Mouse (Mus musculus) CH12.LX (cell line): ENCODE data around the gene Arpc1b. TPM values are rescaled to one million over a fixed set of nuclear protein-coding genes. Genes with fewer than 3 reads are reported as not detected.

Experiments
- DNase-seq: peaks from one replicate; pipeline ENCODE4 v3.0.0-alpha.2; 2013; ENCODE audit errors: extremely low read depth
- H3K27ac ChIP-seq: 2 replicates; pipeline ENCODE4 v1.5.1; 2012; ENCODE audit warnings: low read depth, mild to moderate bottlenecking, control low read depth, moderate library complexity; ENCODE audit not compliant: insufficient read depth
- H3K27me3 ChIP-seq: replicated peaks from 2 replicates; pipeline ENCODE3; 2012; ENCODE audit warnings: inconsistent platforms
- H3K36me3 ChIP-seq, 2 experiments: replicated peaks in 1 of 2; 2 replicates each; pipeline versions ENCODE3 to v1.6.1; 2012; ENCODE audit warnings: inconsistent platforms in 1 of 2, low read length in 1 of 2, mild to moderate bottlenecking in 1 of 2, mixed read lengths in 1 of 2, moderate library complexity in 1 of 2; ENCODE audit not compliant: control insufficient read depth in 1 of 2, insufficient read depth in 1 of 2
- H3K4me1 ChIP-seq, 2 experiments: 2 replicates each; pipeline ENCODE4 v1.6.1; 2012; ENCODE audit warnings: inconsistent platforms in 1 of 2, moderate library complexity in 1 of 2; ENCODE audit not compliant: insufficient read depth in 2 of 2, control insufficient read depth in 1 of 2
- H3K4me2 ChIP-seq: 2 replicates; pipeline ENCODE4 v1.6.1; 2012; ENCODE audit warnings: low read depth, mild to moderate bottlenecking, control low read depth; ENCODE audit not compliant: poor library complexity, insufficient read depth, severe bottlenecking
- H3K4me3 ChIP-seq, 3 experiments: fragments of 150-350 bp in 1 of 3; sonication (generic) in 1 of 3; replicated peaks in 1 of 3; 2 replicates each; pipeline versions ENCODE3 to v1.5.1; 2011 to 2012; ENCODE audit warnings: low read depth in 2 of 3, low read length in 2 of 3, mild to moderate bottlenecking in 2 of 3, moderate library complexity in 2 of 3, control low read depth in 1 of 3, improper control_type of control experiment in 1 of 3, inconsistent platforms in 1 of 3, mixed read lengths in 1 of 3; ENCODE audit not compliant: poor library complexity in 1 of 3
- H3K79me2 ChIP-seq: replicated peaks from 2 replicates; pipeline ENCODE4 v1.6.1; 2012; ENCODE audit warnings: mild to moderate bottlenecking, moderate library complexity; ENCODE audit not compliant: control insufficient read depth, poor library complexity, insufficient read depth, severe bottlenecking; ENCODE audit errors: extremely low read depth
- H3K9ac ChIP-seq: 2 replicates; pipeline ENCODE4 v1.6.1; 2012; ENCODE audit warnings: low read depth, mild to moderate bottlenecking, control low read depth, moderate library complexity; ENCODE audit not compliant: insufficient read depth
- H3K9me3 ChIP-seq: replicated peaks from 2 replicates; pipeline ENCODE3; 2012; ENCODE audit warnings: low read length, inconsistent platforms, mixed read lengths
- BHLHE40 ChIP-seq: IDR thresholded peaks from 2 replicates; pipeline ENCODE4 v1.6.1; 2011; ENCODE audit warnings: mild to moderate bottlenecking, low read depth, low read length, improper control_type of control experiment
- CHD1 ChIP-seq: IDR thresholded peaks from 2 replicates; pipeline ENCODE4 v1.6.1; 2012; ENCODE audit warnings: low read depth, low read length, improper control_type of control experiment, inconsistent platforms
- CHD2 ChIP-seq: IDR thresholded peaks from 2 replicates; pipeline ENCODE4 v1.6.1; 2011; ENCODE audit warnings: low read length, improper control_type of control experiment
- CTCF ChIP-seq, 2 experiments: IDR thresholded peaks in 1 of 2; conservative IDR thresholded peaks in 1 of 2; 2 replicates each; pipeline ENCODE4 v1.5.1; 2011 to 2012; ENCODE audit warnings: low read depth in 2 of 2, low read length in 2 of 2, improper control_type of control experiment in 1 of 2, inconsistent platforms in 1 of 2, mild to moderate bottlenecking in 1 of 2, moderate library complexity in 1 of 2
- E2F4 ChIP-seq: IDR thresholded peaks from 2 replicates; pipeline ENCODE4 v1.6.1; 2011; ENCODE audit warnings: low read depth, low read length, improper control_type of control experiment; ENCODE audit not compliant: insufficient replicate concordance
- ELF1 ChIP-seq: IDR thresholded peaks from 2 replicates; pipeline ENCODE4 v1.6.1; 2014; ENCODE audit warnings: low read depth, mild to moderate bottlenecking, inconsistent platforms, low read length, improper control_type of control experiment
- EP300 ChIP-seq: IDR thresholded peaks from 2 replicates; pipeline ENCODE4 v1.6.1; 2011; ENCODE audit warnings: low read length, improper control_type of control experiment
- ETS1 ChIP-seq: conservative IDR thresholded peaks from 2 replicates; pipeline ENCODE4 v1.6.1; 2012; ENCODE audit warnings: low read depth, mild to moderate bottlenecking, inconsistent platforms, low read length, improper control_type of control experiment, moderate library complexity
- GABPA ChIP-seq: IDR thresholded peaks from 2 replicates; pipeline ENCODE4 v1.6.1; 2012; ENCODE audit warnings: low read depth, low read length, improper control_type of control experiment, inconsistent platforms; ENCODE audit not compliant: insufficient replicate concordance
- HCFC1 ChIP-seq: IDR thresholded peaks from 2 replicates; pipeline ENCODE4 v1.6.1; 2012; ENCODE audit warnings: low read depth, mild to moderate bottlenecking, inconsistent platforms, low read length, improper control_type of control experiment
- IRF4 ChIP-seq: IDR thresholded peaks from 2 replicates; pipeline ENCODE4 v1.6.1; 2014; ENCODE audit warnings: low read depth, mild to moderate bottlenecking, inconsistent platforms, low read length, improper control_type of control experiment
- JUN ChIP-seq: IDR thresholded peaks from 2 replicates; pipeline ENCODE4 v1.6.1; 2011; ENCODE audit warnings: low read depth, mild to moderate bottlenecking, low read length, improper control_type of control experiment, moderate library complexity; ENCODE audit not compliant: insufficient read depth
- JUND ChIP-seq: conservative IDR thresholded peaks from 2 replicates; pipeline ENCODE4 v1.6.1; 2011; ENCODE audit warnings: low read depth, low read length, improper control_type of control experiment
- KAT2A ChIP-seq: IDR thresholded peaks from 2 replicates; pipeline ENCODE4 v1.6.1; 2012; ENCODE audit warnings: low read length, improper control_type of control experiment, inconsistent platforms; ENCODE audit not compliant: insufficient replicate concordance
- MAFK ChIP-seq: IDR thresholded peaks from 2 replicates; pipeline ENCODE4 v1.6.1; 2011; ENCODE audit warnings: low read length, improper control_type of control experiment; ENCODE audit not compliant: insufficient replicate concordance
- MAZ ChIP-seq: IDR thresholded peaks from 2 replicates; pipeline ENCODE4 v1.6.1; 2012; ENCODE audit warnings: low read depth, mild to moderate bottlenecking, inconsistent platforms, low read length, improper control_type of control experiment, moderate library complexity
- MEF2A ChIP-seq: IDR thresholded peaks from 2 replicates; pipeline ENCODE4 v1.6.1; 2014; ENCODE audit warnings: low read depth, mild to moderate bottlenecking, inconsistent platforms, low read length, improper control_type of control experiment, borderline replicate concordance
- MXI1 ChIP-seq: IDR thresholded peaks from 2 replicates; pipeline ENCODE4 v1.6.1; 2011; ENCODE audit warnings: mild to moderate bottlenecking, low read depth, low read length, improper control_type of control experiment
- NELFE ChIP-seq: IDR thresholded peaks from 2 replicates; pipeline ENCODE4 v1.6.1; 2011; ENCODE audit warnings: low read depth, low read length, improper control_type of control experiment
- NRF1 ChIP-seq: IDR thresholded peaks from 2 replicates; pipeline ENCODE4 v1.6.1; 2014; ENCODE audit warnings: low read depth, mild to moderate bottlenecking, inconsistent platforms, low read length, improper control_type of control experiment, moderate library complexity
- PAX5 ChIP-seq: IDR thresholded peaks from 2 replicates; pipeline ENCODE4 v1.6.1; 2012; ENCODE audit warnings: low read length, inconsistent platforms, mixed read lengths
- POLR2A ChIP-seq: IDR thresholded peaks from 2 replicates; pipeline ENCODE4 v1.6.1; 2011; ENCODE audit warnings: low read depth, mild to moderate bottlenecking, improper control_type of control experiment, low read length
- POLR2AphosphoS2 ChIP-seq: IDR thresholded peaks from 2 replicates; pipeline ENCODE4 v1.6.1; 2011; ENCODE audit warnings: low read depth, low read length, improper control_type of control experiment
- RAD21 ChIP-seq: IDR thresholded peaks from 2 replicates; pipeline ENCODE4 v1.6.1; 2011; ENCODE audit warnings: low read depth, mild to moderate bottlenecking, low read length, improper control_type of control experiment, moderate library complexity
- RCOR1 ChIP-seq: conservative IDR thresholded peaks from 2 replicates; pipeline ENCODE4 v1.6.1; 2012; ENCODE audit warnings: low read depth, mild to moderate bottlenecking, inconsistent platforms, low read length, improper control_type of control experiment
- SIN3A ChIP-seq: IDR thresholded peaks from 2 replicates; pipeline ENCODE4 v1.6.1; 2012; ENCODE audit warnings: low read length, improper control_type of control experiment, inconsistent platforms
- SMC3 ChIP-seq: IDR thresholded peaks from 2 replicates; pipeline ENCODE4 v1.6.1; 2011; ENCODE audit warnings: low read depth, low read length, improper control_type of control experiment
- TBP ChIP-seq: conservative IDR thresholded peaks from 2 replicates; pipeline ENCODE4 v1.6.1; 2011; ENCODE audit warnings: low read depth, low read length, improper control_type of control experiment
- UBTF ChIP-seq: IDR thresholded peaks from 2 replicates; pipeline ENCODE4 v1.6.1; 2012; ENCODE audit warnings: low read depth, mild to moderate bottlenecking, inconsistent platforms, low read length, improper control_type of control experiment, moderate library complexity
- USF1 ChIP-seq: IDR thresholded peaks from 2 replicates; pipeline ENCODE4 v1.6.1; 2014; ENCODE audit warnings: low read depth, mild to moderate bottlenecking, inconsistent platforms, low read length, improper control_type of control experiment
- USF2 ChIP-seq: conservative IDR thresholded peaks from 2 replicates; pipeline ENCODE4 v1.6.1; 2011; ENCODE audit warnings: low read depth, low read length, improper control_type of control experiment
- ZKSCAN1 ChIP-seq: IDR thresholded peaks from 2 replicates; pipeline ENCODE4 v1.6.1; 2012; ENCODE audit warnings: low read depth, inconsistent platforms, low read length, improper control_type of control experiment, borderline replicate concordance
- ZMIZ1 ChIP-seq: IDR thresholded peaks from 2 replicates; pipeline ENCODE4 v1.6.1; 2012; ENCODE audit warnings: low read depth, mild to moderate bottlenecking, inconsistent platforms, low read length, improper control_type of control experiment
- dilution Hi-C: fragments of 300-500 bp; cut with MboI; formaldehyde crosslinking; loops from 2 replicates; pipeline ENCODE4 v1.14.3; 2020; ENCODE audit warnings: low sequenced_read_pairs; ENCODE audit not compliant: extremely low pct_unique_long_range_greater_than_20kb, extremely low pct_ligation_motif_present
- in situ Hi-C: fragments of 300-500 bp; cut with MboI; formaldehyde crosslinking; loops from 3 replicates; pipeline ENCODE4 v1.14.3; 2019; ENCODE audit warnings: low sequenced_read_pairs, low pct_ligation_motif_present, low pct_unique_long_range_greater_than_20kb, mixed read lengths
- polyA plus RNA-seq: library from polyadenylated mRNA; unstranded; fragments of >175 nt; gene quantifications from 2 replicates; pipeline ENCODE4 v1.2.1, GENCODE M21; 2012; ENCODE audit warnings: low read depth; ENCODE audit not compliant: insufficient read length
- total RNA-seq, 2 experiments: library from RNA; depleted of rRNA; stranded (reverse); fragments of 300-350 nt in 1 of 2; fragments of >200 nt in 1 of 2; gene quantifications; 2 replicates each; pipeline ENCODE4 v1.2.3; 2012 to 2014

The Arpc1b gene
- total and polyA plus RNA-seq, 3 experiments = 330 to 516 (median 441) TPM

DNA sequence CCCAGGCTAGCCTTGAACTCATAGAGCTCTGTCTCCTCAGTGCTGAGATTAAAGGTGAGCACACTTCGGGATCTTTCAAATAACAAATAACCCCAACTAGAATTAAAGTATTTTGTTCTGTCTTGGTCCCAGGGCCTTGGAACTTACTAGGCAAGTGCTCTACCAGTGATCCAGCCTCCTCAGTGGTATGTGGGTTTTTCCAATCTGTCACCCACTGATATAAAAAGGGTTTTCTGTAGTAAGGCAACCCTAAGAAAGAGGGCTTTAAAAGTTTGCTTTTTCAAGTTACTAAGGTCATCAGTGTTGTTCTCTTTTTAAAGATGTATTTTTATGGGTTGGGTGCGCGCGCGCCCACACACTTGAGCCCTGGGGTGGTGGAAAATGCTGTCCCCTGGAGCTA is 1.7 kb downstream of the Arpc1b start:
- in situ Hi-C loops (no loop called here), dilution Hi-C loops (no loop called here)
- Histone ChIP-seq H3K4me3 (peak overlapping the region; percentile 40 to 97 (median 73)), H3K27ac (peak overlapping the region; percentile 77), H3K79me2 (peaks cover 61% of the 10 kb centered on the region), H3K9ac (peak overlapping the region; percentile 77), H3K27me3 (no peaks in the 10 kb centered on the region), H3K9me3 (peaks cover 12% of the 10 kb centered on the region), H3K36me3 (peaks cover 20 to 53% of the 10 kb centered on the region in 2 experiments), H3K4me1 (peaks cover 2 to 13% of the 10 kb centered on the region in 2 experiments; a peak in 2 of 4 replicates), H3K4me2 (peak overlapping the region; percentile 87)
- DNase-seq = no peak
- TF ChIP-seq MAZ (no peak), NRF1 (peak; percentile 60), RAD21 (no peak)

DNA sequence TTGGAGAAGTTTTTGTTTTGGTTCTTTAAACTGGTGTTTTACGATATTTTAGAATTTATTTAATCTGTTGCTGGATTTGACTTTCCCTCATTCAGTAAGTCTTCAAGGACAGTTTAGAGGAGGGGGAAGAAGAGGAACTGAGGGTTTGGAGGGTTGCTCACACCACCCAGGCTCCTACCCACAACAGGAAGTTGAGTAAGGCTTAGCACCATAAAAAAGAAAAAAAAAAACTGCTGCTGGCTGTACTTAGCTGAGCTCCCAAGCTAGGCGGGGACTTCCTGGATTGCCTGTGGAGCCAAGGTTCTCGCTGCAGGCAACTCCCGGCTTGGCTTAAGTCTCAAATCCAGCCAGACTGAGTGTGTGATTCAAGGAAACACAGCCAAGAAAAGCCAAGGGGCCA is 2.3 kb downstream of the Arpc1b start:
- peaks cover 25 to 54% of the 10 kb centered on the region in 2 experiments for H3K36me3 ChIP-seq
- H3K9ac ChIP-seq = peak overlapping the region; percentile 77
- peaks cover 67% of the 10 kb centered on the region for H3K79me2 ChIP-seq
- in situ Hi-C loops (no loop called here), dilution Hi-C loops (no loop called here)
- peaks cover 12% of the 10 kb centered on the region for H3K9me3 ChIP-seq
- peak; percentile 80 for DNase-seq
- H3K4me2 ChIP-seq = peak overlapping the region; percentile 87
- H3K27me3 ChIP-seq = no peaks in the 10 kb centered on the region
- peak overlapping the region; percentile 20 to 97 (median 49) for H3K4me3 ChIP-seq
- H3K4me1 ChIP-seq = peaks cover 2 to 13% of the 10 kb centered on the region in 2 experiments; a peak in 2 of 4 replicates
- H3K27ac ChIP-seq = peak overlapping the region; percentile 77
- TF ChIP-seq BHLHE40 = peak; percentile 28; the same call in 1 of the 2 replicates
- TF ChIP-seq MEF2A = no peak
- TF ChIP-seq KAT2A = no peak
- no peak for TF ChIP-seq CTCF (conservative IDR thresholded peaks at IDR 0.05 in 1 of 2, IDR thresholded peaks at IDR 0.05 in 1 of 2; ENCODE audit: low read depth in 2 of 2, low read length in 2 of 2)
- TF ChIP-seq MAFK = no peak
- TF ChIP-seq CHD1 = no peak
- TF ChIP-seq UBTF = no peak
- no peak for TF ChIP-seq NELFE
- TF ChIP-seq USF2 = no peak
- peak; percentile 41; the same call in 1 of the 2 replicates for TF ChIP-seq IRF4
- peak; percentile 69 for TF ChIP-seq SIN3A
- peak; percentile 44 for TF ChIP-seq POLR2A
- no peak for TF ChIP-seq MXI1
- no peak for TF ChIP-seq CHD2
- no peak for TF ChIP-seq GABPA
- TF ChIP-seq USF1 = no peak
- peak; percentile 90 for TF ChIP-seq ELF1
- TF ChIP-seq ETS1 = peak; percentile 33; the same call in 1 of the 2 replicates
- TF ChIP-seq MAZ = 0 out of 2 replicates have a peak, but pooled peaks have one; percentile 34
- TF ChIP-seq RCOR1 = no peak
- TF ChIP-seq JUND = no peak
- TF ChIP-seq EP300 = 0 out of 2 replicates have a peak, but pooled peaks have one; percentile 43
- no peak for TF ChIP-seq JUN
- peak; percentile 78 for TF ChIP-seq TBP
- no peak for TF ChIP-seq SMC3
- no peak for TF ChIP-seq ZMIZ1
- TF ChIP-seq HCFC1 = peak; percentile 57
- TF ChIP-seq PAX5 = no peak
- TF ChIP-seq RAD21 = no peak
- TF ChIP-seq ZKSCAN1 = no peak
- TF ChIP-seq NRF1 = no peak
- no peak for TF ChIP-seq E2F4
- no peak for TF ChIP-seq POLR2AphosphoS2
